Mouse (Mus musculus): ENCODE measurements at regions not wholly inside any gene's neighbourhood (a gene's known extent, or its start where the extent isn't known, plus 50 kb on each side); places are given as distances from the start of the nearest gene placed in this dataset.
A peak's percentile ranks its signal among the peaks of the same experiment; 100 is the strongest.

DNA sequence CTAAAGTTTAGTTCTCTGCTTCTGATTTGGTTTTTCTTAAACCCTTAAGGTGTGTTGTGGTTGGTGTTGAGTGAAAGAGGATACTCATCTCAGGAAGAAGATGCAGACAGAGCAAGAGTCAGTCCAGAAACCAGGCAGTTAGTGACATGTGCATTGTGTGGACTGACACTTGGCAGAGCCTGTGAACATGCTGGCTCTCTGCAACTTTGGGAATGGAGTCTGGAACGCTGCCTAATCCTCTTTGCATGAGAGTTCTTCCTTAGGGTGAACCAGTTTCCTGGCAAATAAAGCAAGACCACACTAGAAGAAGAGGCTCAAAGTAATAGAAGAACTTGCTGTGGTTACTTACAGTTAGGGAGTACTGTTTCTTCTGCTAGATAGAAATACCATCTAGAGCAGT, 441.7 kb downstream of the Ipmk start:
- H3K36me3 ChIP-seq: no peaks in the 10 kb centered on the region
- no peak overlapping the region for H3K27ac ChIP-seq
- no peak overlapping the region for H3K4me3 ChIP-seq (replicated peaks)
- no peaks in the 10 kb centered on the region for H3K27me3 ChIP-seq (replicated peaks)
- no peaks in the 10 kb centered on the region for H3K4me1 ChIP-seq (replicated peaks)
- no peaks in the 10 kb centered on the region for H3K9me3 ChIP-seq
- no peak for ATAC-seq
- H3K9ac ChIP-seq: no peak overlapping the region
- WGBS: 60% methylated on average over 1 of the region's 1 CpGs
- H3K4me2 ChIP-seq (replicated peaks): no peak overlapping the region

DNA sequence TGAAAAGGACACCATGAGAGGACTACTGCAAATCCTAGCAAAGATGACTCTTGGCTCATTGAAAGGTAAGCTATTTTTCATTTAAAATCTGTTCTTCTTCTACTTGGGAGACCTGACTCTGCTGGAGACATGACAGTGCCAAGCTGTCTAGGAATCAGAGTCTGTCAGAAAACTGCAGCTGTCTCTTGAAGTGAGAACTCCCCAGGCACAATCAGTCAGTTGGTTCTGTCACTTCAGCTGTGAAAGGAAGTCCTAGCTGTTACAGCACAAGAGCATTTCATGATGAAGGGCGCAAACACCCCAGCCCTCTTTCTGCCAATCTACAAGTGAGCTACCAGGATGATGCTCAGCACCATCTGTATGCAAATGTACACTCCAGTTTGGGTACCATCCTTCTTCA, 442.4 kb downstream of the Ipmk start:
- 82% methylated on average over 1 of the region's 1 CpGs for WGBS
- no peaks in the 10 kb centered on the region for H3K27me3 ChIP-seq (replicated peaks)
- H3K4me1 ChIP-seq (replicated peaks): no peaks in the 10 kb centered on the region
- no peak overlapping the region for H3K4me2 ChIP-seq (replicated peaks)
- no peak for ATAC-seq
- H3K4me3 ChIP-seq (replicated peaks): no peak overlapping the region
- no peaks in the 10 kb centered on the region for H3K36me3 ChIP-seq
- no peaks in the 10 kb centered on the region for H3K9me3 ChIP-seq
- no peak overlapping the region for H3K9ac ChIP-seq
- no peak overlapping the region for H3K27ac ChIP-seq

DNA sequence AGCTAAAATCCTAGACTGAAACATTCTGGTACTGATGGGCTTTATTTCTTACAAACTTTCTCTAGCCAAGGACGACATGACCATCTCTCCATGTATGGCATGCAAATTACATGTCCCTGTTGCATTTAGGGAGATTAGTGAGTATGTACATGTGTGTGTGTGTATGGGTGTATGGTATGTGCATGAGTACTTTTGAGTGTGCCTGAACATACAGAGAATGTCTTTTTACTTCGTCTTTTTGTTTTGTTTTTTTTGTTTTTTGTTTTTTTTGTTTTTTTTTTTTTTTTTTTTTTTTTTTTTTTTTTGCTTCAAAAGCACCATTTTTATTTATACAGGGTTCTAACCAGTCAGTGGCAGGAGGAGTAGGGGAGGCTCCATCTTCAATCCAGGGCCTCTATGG, 451.1 kb downstream of the Ipmk start:
- Histone ChIP-seq H3K4me3 (replicated peaks) (no peak overlapping the region), H3K27me3 (replicated peaks) (no peaks in the 10 kb centered on the region), H3K27ac (no peak overlapping the region), H3K9me3 (no peaks in the 10 kb centered on the region), H3K4me2 (replicated peaks) (no peak overlapping the region), H3K9ac (no peak overlapping the region), H3K36me3 (no peaks in the 10 kb centered on the region), H3K4me1 (replicated peaks) (no peaks in the 10 kb centered on the region)
- WGBS: 78% methylated on average over 2 of the region's 2 CpGs
- no peak for ATAC-seq

DNA sequence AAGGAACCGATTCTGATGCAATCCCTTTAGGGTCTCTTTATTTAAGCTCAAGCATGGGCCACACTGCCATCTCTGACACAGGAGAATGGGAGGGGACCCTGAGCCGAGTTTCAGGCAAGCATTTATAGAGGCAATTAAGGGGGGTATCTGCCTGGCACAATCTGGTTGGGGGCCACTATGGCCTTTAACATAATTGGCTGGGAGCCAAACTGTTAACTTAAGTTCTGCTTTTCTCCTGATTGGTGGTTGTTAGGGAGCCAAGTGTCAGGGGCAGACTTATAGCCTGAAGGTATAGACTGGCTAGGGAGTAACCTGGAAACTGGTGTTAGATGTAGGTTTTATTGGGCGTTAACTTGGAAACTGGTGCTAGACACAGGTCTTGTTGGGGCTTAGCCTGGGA, 454.9 kb downstream of the Ipmk start:
- Histone ChIP-seq H3K36me3 (no peaks in the 10 kb centered on the region), H3K4me1 (replicated peaks) (no peaks in the 10 kb centered on the region), H3K4me2 (replicated peaks) (no peak overlapping the region), H3K9ac (no peak overlapping the region), H3K27me3 (replicated peaks) (no peaks in the 10 kb centered on the region), H3K27ac (no peak overlapping the region), H3K4me3 (replicated peaks) (no peak overlapping the region), H3K9me3 (no peaks in the 10 kb centered on the region)
- no peak for ATAC-seq
- WGBS: 67% methylated on average over 3 of the region's 3 CpGs

DNA sequence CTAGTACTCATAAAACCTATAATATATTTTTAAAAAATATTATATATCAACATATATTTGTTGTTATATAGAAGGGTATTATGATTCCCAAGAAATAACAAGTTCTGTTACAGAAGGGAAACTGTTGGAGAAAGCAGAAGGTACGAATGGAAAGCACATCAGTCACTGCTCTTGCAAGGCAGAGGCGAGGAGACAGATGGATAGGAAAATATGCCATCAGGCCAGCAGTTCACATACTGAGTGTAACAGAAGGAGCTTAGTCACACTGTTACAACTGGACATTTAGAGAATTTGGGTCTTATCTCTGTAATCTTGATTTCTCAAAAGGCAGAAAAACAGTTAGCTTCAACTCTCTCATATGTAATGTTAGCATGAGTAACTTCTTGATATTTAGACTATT, 485.1 kb downstream of the Ipmk start:
- no peak for ATAC-seq
- Histone ChIP-seq H3K4me3 (replicated peaks) (no peak overlapping the region), H3K9me3 (no peaks in the 10 kb centered on the region), H3K9ac (no peak overlapping the region), H3K4me1 (replicated peaks) (no peaks in the 10 kb centered on the region), H3K27me3 (replicated peaks) (no peaks in the 10 kb centered on the region), H3K36me3 (no peaks in the 10 kb centered on the region), H3K4me2 (replicated peaks) (no peak overlapping the region), H3K27ac (no peak overlapping the region)
- WGBS: 66% methylated on average over 2 of the region's 2 CpGs

DNA sequence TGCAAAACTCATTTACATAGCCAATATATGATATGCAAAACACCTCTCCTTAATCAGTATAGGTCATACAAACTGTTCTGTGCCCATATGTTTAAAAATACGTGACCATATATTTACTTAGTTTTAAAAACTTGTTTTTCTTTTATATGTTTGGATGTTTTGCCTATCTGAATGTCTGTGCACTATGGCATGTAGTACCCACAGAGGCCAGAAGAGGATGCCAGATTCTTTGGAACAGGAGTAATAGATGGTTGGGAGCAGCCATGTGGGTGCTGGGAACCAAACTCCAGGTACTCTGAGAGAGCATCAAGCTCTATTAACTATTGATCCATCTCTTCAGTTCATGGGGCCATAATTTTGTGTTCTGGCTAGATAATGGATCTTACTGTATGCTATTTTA, 487.5 kb downstream of the Ipmk start:
- Histone ChIP-seq H3K27me3 (replicated peaks) (no peaks in the 10 kb centered on the region), H3K4me3 (replicated peaks) (no peak overlapping the region), H3K27ac (no peak overlapping the region), H3K36me3 (no peaks in the 10 kb centered on the region), H3K9ac (no peak overlapping the region), H3K4me1 (replicated peaks) (no peaks in the 10 kb centered on the region), H3K4me2 (replicated peaks) (no peak overlapping the region), H3K9me3 (no peaks in the 10 kb centered on the region)
- 58% methylated on average over 1 of the region's 1 CpGs for WGBS
- ATAC-seq: no peak

DNA sequence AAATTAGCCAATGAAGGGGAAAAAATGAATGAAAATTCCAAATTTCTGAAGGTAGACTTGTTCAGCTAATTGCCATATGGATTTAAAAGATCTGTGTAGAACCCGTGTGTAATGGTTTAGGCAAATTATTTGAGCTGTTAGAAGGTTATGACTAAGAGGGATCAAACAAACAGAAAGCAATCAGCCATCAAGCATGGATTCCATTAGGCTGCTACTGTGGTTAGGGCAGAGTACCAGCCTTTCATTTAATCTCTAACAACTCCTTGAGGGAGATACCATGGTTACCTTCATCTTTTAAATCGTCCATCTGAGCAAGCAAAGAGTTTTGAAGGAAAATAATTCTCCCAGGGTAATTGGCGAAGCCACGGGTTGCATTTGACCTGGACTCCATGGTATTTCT, 509.5 kb downstream of the Ipmk start:
- 78% methylated on average over 4 of the region's 4 CpGs for WGBS

DNA sequence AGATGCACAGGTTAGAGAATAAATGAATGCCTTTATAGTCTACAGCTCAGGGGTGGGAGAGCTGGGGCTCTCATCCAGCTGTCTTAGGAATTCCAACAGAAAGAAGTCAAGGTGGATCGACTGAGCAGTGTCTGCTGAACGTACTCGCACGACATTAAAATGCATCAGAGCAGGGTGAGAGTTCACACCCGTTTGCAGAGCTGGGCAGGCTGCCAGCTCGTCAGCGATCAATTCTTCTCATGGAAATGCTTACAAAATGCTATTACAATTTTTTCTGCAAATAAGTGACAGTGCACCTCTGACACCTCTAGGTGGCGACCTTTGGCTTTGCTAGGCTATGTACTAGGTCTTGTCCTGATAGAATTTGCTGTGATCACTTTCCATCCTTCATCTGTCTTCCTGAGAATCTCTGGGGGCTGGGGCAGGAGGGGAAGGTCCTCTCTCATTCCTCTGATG, 510.0 kb downstream of the Ipmk start:
- Histone ChIP-seq H3K27me3 (replicated peaks) (no peaks in the 10 kb centered on the region), H3K4me2 (replicated peaks) (no peak overlapping the region), H3K4me3 (replicated peaks) (no peak overlapping the region), H3K9me3 (no peaks in the 10 kb centered on the region), H3K36me3 (no peaks in the 10 kb centered on the region), H3K9ac (no peak overlapping the region), H3K27ac (no peak overlapping the region), H3K4me1 (replicated peaks) (no peaks in the 10 kb centered on the region)
- peak; percentile 53; the same call in 1 of the 2 replicates for ATAC-seq
- WGBS: 26% methylated on average over 8 of the region's 8 CpGs

More for the DNA sequence above, 509.5 kb downstream of the Ipmk start:
- Histone ChIP-seq H3K9me3 (no peaks in the 10 kb centered on the region), H3K27me3 (replicated peaks) (no peaks in the 10 kb centered on the region), H3K4me3 (replicated peaks) (no peak overlapping the region), H3K4me2 (replicated peaks) (no peak overlapping the region), H3K4me1 (replicated peaks) (no peaks in the 10 kb centered on the region), H3K27ac (no peak overlapping the region), H3K36me3 (no peaks in the 10 kb centered on the region), H3K9ac (no peak overlapping the region)
- no peak for ATAC-seq

DNA sequence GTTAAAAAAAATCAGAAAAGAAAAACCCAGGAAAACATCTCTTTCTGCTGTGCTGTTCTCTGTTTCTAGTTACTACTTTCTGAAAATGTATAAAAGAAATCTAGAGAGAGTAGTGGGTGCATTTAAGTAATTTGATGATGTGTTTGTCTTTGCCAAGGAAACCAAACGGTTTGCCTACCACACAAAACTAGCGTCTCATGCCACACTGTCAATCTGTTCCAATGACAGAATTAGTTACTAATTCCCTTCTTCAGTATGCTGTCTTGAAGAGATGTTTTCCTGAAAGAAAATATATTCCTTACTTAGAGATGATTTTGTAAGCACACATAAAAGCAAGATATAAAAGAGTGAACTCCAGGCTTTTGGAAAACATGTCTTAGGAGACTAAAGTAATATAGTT, 546.2 kb downstream of the Ipmk start:
- 55% methylated on average over 2 of the region's 2 CpGs for WGBS
- no peak overlapping the region for H3K4me3 ChIP-seq (replicated peaks)
- no peaks in the 10 kb centered on the region for H3K27me3 ChIP-seq (replicated peaks)
- H3K36me3 ChIP-seq: no peaks in the 10 kb centered on the region
- H3K9ac ChIP-seq: no peak overlapping the region
- no peak overlapping the region for H3K27ac ChIP-seq
- H3K4me2 ChIP-seq (replicated peaks): no peak overlapping the region
- ATAC-seq: no peak
- no peaks in the 10 kb centered on the region for H3K9me3 ChIP-seq
- no peaks in the 10 kb centered on the region for H3K4me1 ChIP-seq (replicated peaks)

DNA sequence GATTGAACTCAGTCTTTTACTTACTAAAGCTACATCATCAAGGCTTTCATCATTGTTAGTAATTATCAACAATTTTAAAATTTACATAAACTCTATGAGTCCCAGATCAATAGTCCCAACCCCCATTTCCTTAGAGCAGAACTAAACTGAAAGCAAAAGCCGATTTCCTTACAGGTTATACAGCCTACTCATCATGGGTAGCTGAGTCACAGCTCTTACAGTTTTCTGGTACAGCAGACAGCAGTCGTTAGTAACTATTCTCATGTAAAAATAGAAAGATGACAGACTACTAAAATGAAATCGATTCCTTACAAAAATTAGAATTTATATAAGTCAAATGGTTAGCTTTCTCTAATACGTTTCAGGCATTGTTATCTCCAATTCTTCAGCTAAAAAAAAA, 557.5 kb downstream of the Ipmk start:
- Histone ChIP-seq H3K27me3 (replicated peaks) (no peaks in the 10 kb centered on the region), H3K4me1 (replicated peaks) (no peaks in the 10 kb centered on the region), H3K4me2 (replicated peaks) (no peak overlapping the region), H3K36me3 (no peaks in the 10 kb centered on the region), H3K27ac (no peak overlapping the region), H3K9ac (no peak overlapping the region), H3K4me3 (replicated peaks) (no peak overlapping the region), H3K9me3 (no peaks in the 10 kb centered on the region)
- WGBS: 74% methylated on average over 4 of the region's 4 CpGs
- no peak for ATAC-seq
